Mouse (Mus musculus): Measurements from ENCODE around the gene Pole4. TPM values are rescaled to one million over a fixed set of nuclear protein-coding genes. Genes with fewer than 3 reads are reported as not detected.
A peak's percentile ranks its signal among the peaks of the same experiment; 100 is the strongest.
"Not testable (repeated sequence)": the region's sequence is repeated elsewhere in the genome, so short reads cannot be mapped to it uniquely, and the experiment has no call there.

Pole4 gene
- polyA plus RNA-seq, 1 experiment, result 23.6 TPM

DNA sequence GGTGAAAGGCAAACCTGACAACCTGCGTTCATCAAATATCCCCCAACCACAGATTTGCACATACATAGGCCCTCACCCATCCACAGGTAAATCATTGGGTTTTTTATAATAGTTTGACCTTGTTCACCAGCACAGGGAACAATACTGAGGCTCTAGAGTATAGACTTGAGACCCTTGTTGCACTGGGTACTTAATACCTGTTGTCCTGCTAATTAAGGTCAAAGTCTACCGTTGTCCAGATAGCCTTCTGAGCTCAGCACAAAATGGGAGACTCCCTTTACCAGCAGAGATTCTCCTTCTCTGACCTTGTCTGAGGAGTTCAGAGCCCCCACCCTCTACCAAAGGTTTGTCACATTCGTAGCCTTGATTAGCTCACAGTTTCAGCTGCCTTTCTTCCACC, 1.5 kb downstream of the Pole4 start:
- DNase-seq (ENCODE audit: low read depth in 1 of 2, low spot score in 2 of 2), result no peak
- TF ChIP-seq CTCF (IDR thresholded peaks at IDR 0.05; ENCODE audit: extremely low read depth, insufficient read depth, insufficient read length, insufficient replicate concordance), result no peak
- TF ChIP-seq POLR2A (IDR thresholded peaks at IDR 0.05; ENCODE audit: low read depth, low read length), result no peak
- no peaks in the 10 kb centered on the region for H3K4me1 ChIP-seq (ENCODE audit: control insufficient read depth, insufficient read depth, insufficient read length)

DNA sequence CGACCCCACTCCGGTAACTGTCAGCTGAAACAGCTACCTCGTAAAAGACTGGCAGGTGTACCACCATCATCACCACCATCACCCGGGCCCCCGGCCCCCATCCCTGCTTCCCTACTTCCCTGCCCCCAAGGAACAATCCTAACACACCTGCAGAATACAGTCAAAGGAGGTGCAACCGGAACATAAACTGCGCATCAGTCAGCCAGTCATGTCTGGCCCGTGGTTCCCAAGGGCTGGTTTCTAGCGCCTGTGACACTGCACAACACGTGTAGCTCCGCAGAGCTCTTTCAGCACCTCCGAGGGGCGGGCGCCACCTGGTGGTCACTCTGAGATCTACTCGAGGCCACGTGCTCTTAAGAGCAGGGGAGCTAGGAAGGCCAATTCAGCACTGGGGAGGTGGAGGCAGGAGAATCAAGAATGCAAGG, 2.6 kb downstream of the Pole4 start:
- no peaks in the 10 kb centered on the region for H3K4me1 ChIP-seq (ENCODE audit: control insufficient read depth, insufficient read depth, insufficient read length)
- H3K27me3 ChIP-seq (ENCODE audit: control insufficient read depth, insufficient read depth, low read length), result no peaks in the 10 kb centered on the region
- DNase-seq (ENCODE audit: low read depth in 1 of 2, low spot score in 2 of 2), result peak; percentile 51 to 83
- peak; percentile 98 for TF ChIP-seq CTCF (IDR thresholded peaks at IDR 0.05; ENCODE audit: extremely low read depth, insufficient read depth, insufficient read length, insufficient replicate concordance)
- TF ChIP-seq POLR2A (IDR thresholded peaks at IDR 0.05; ENCODE audit: low read depth, low read length), result no peak
- no peaks in the 10 kb centered on the region for H3K36me3 ChIP-seq (ENCODE audit: control insufficient read depth, insufficient read depth, low read length)
- no peak overlapping the region for H3K27ac ChIP-seq (ENCODE audit: insufficient read depth, low read length)
- 28% methylated on average over 16 of the region's 16 CpGs for WGBS
- no peak overlapping the region for H3K4me3 ChIP-seq (ENCODE audit: extremely low read depth, insufficient read depth, insufficient read length)

More for the DNA sequence above, 1.5 kb downstream of the Pole4 start:
- 94% methylated on average over 3 of the region's 3 CpGs for WGBS
- Histone ChIP-seq H3K27ac (ENCODE audit: insufficient read depth, low read length) (no peak overlapping the region), H3K4me3 (ENCODE audit: extremely low read depth, insufficient read depth, insufficient read length) (no peak overlapping the region), H3K27me3 (ENCODE audit: control insufficient read depth, insufficient read depth, low read length) (no peaks in the 10 kb centered on the region), H3K36me3 (ENCODE audit: control insufficient read depth, insufficient read depth, low read length) (no peaks in the 10 kb centered on the region)

DNA sequence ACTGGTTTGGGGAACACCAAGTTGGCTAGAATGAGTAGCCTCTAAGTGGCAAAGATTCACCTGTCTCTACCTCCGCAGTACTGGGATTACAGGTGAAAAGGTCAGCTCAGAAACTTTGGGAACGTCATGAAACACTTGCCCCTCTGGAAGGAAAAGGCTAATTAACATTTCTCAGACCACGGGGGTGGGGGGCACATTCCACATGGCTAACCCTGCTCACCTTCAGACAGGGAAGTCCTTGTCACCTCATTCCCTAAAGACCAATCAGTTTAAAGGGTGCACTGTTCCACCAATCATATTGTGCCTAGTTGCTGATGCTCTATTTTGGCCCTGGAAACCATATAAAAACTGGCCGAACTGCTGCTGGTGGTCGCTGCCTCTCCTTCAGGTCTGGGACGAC, 3.9 kb downstream of the Pole4 start:
- H3K36me3 ChIP-seq (ENCODE audit: control insufficient read depth, insufficient read depth, low read length), result no peaks in the 10 kb centered on the region
- H3K4me1 ChIP-seq (ENCODE audit: control insufficient read depth, insufficient read depth, insufficient read length), result no peaks in the 10 kb centered on the region
- H3K4me3 ChIP-seq (ENCODE audit: extremely low read depth, insufficient read depth, insufficient read length), result no peak overlapping the region
- no peak overlapping the region for H3K27ac ChIP-seq (ENCODE audit: insufficient read depth, low read length)
- no peaks in the 10 kb centered on the region for H3K27me3 ChIP-seq (ENCODE audit: control insufficient read depth, insufficient read depth, low read length)
- no peak for TF ChIP-seq POLR2A (IDR thresholded peaks at IDR 0.05; ENCODE audit: low read depth, low read length)
- no peak for TF ChIP-seq CTCF (IDR thresholded peaks at IDR 0.05; ENCODE audit: extremely low read depth, insufficient read depth, insufficient read length, insufficient replicate concordance)
- DNase-seq (ENCODE audit: low read depth in 1 of 2, low spot score in 2 of 2), result no peak
- WGBS, result 77% methylated on average over 6 of the region's 6 CpGs

DNA sequence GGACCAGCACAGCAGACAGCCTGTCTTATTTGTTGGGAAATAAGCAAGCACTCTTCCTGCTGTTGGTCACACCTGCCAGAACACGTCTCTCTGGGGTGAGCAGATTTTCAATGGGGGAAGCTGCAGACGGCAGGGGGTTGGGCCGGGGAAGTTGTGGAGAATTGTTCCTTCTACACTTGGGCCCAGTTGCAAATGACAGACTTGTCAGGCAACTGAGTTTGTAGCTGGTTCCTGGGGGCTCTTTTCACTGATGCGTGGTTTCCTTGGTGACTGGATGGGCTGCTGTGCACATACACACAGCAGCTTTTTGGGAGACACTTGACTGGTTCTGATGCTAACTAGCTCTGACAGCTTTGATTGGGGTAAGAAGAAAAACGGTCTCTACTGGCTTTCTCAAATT, 5.3 kb downstream of the Pole4 start:
- Histone ChIP-seq H3K27me3 (ENCODE audit: control insufficient read depth, insufficient read depth, low read length) (no peaks in the 10 kb centered on the region), H3K36me3 (ENCODE audit: control insufficient read depth, insufficient read depth, low read length) (no peaks in the 10 kb centered on the region), H3K4me3 (ENCODE audit: extremely low read depth, insufficient read depth, insufficient read length) (no peak overlapping the region), H3K27ac (ENCODE audit: insufficient read depth, low read length) (no peak overlapping the region), H3K4me1 (ENCODE audit: control insufficient read depth, insufficient read depth, insufficient read length) (no peaks in the 10 kb centered on the region)
- no peak for DNase-seq (ENCODE audit: low read depth in 1 of 2, low spot score in 2 of 2)
- no peak for TF ChIP-seq POLR2A (IDR thresholded peaks at IDR 0.05; ENCODE audit: low read depth, low read length)
- TF ChIP-seq CTCF (IDR thresholded peaks at IDR 0.05; ENCODE audit: extremely low read depth, insufficient read depth, insufficient read length, insufficient replicate concordance), result no peak
- WGBS, result 22% methylated on average over 5 of the region's 5 CpGs

DNA sequence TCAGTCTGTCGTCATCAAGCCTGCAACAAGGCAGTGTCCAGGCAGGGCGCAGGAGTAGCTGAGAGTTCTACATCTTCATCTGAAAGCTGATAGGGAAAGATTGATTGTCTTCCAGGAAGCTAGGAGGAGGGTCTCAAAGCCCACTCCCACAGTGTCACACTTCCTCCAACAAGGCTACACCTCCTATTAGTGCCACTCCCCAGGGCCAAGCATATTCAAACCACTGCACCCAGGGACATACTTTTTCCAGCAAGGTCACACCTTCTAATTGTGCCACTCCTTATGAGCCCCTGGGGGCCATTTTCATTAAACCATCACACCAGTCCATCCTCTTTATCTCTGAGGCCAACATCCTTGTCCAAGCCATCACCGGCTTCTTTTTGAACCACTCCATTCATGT, 8.4 kb downstream of the Pole4 start:
- Histone ChIP-seq H3K27ac (ENCODE audit: insufficient read depth, low read length) (no peak overlapping the region), H3K4me3 (ENCODE audit: extremely low read depth, insufficient read depth, insufficient read length) (no peak overlapping the region), H3K27me3 (ENCODE audit: control insufficient read depth, insufficient read depth, low read length) (no peaks in the 10 kb centered on the region), H3K36me3 (ENCODE audit: control insufficient read depth, insufficient read depth, low read length) (no peaks in the 10 kb centered on the region), H3K4me1 (ENCODE audit: control insufficient read depth, insufficient read depth, insufficient read length) (no peaks in the 10 kb centered on the region)
- WGBS, result 89% methylated on average over 3 of the region's 3 CpGs
- no peak for DNase-seq (ENCODE audit: low read depth in 1 of 2, low spot score in 2 of 2)
- TF ChIP-seq CTCF (IDR thresholded peaks at IDR 0.05; ENCODE audit: extremely low read depth, insufficient read depth, insufficient read length, insufficient replicate concordance), result no peak
- no peak for TF ChIP-seq POLR2A (IDR thresholded peaks at IDR 0.05; ENCODE audit: low read depth, low read length)

DNA sequence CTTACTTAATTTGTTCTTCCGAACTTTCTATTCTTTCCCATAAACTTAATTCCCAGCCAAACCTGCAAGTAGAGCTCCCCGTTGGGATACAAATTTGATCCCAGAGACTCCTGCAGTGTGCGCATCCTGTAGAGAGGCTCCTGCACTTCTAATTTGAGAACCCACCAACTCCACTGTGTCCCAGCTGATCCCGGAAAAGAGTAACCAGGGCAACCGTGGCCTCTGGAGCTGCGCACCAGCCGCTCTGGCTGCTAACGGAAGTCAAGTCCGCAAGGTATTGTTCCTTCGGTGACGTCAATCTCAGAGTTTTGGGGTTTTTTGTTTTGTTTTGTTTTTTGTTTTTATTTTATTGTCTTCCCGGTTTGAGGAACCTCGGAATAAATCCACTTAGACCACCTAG, 10.5 kb downstream of the Pole4 start:
- Histone ChIP-seq H3K36me3 (ENCODE audit: control insufficient read depth, insufficient read depth, low read length) (no peaks in the 10 kb centered on the region), H3K4me3 (ENCODE audit: extremely low read depth, insufficient read depth, insufficient read length) (no peak overlapping the region), H3K4me1 (ENCODE audit: control insufficient read depth, insufficient read depth, insufficient read length) (no peaks in the 10 kb centered on the region), H3K27me3 (ENCODE audit: control insufficient read depth, insufficient read depth, low read length) (no peaks in the 10 kb centered on the region), H3K27ac (ENCODE audit: insufficient read depth, low read length) (no peak overlapping the region)
- WGBS, result 69% methylated on average over 13 of the region's 13 CpGs
- no peak for DNase-seq (ENCODE audit: low read depth in 1 of 2, low spot score in 2 of 2)
- no peak for TF ChIP-seq POLR2A (IDR thresholded peaks at IDR 0.05; ENCODE audit: low read depth, low read length)
- no peak for TF ChIP-seq CTCF (IDR thresholded peaks at IDR 0.05; ENCODE audit: extremely low read depth, insufficient read depth, insufficient read length, insufficient replicate concordance)

DNA sequence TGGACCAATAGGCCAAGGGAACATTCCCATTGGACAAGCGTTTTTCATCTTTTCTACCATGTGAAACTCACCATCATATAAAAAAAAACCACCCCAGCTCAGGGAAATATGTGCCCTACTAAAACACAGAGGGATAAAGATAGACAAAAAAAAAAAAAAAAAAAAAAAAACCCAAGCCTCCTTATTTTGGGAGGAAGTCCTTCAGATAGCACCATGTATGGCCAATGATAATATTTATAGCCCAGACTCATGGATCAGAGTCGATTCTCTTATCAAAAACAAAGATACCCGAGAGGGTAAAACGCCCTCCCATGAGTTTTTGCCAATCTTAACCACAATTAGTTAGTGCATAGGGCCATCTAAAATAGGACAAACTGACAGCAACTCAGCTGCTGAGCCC, 15.7 kb downstream of the Pole4 start:
- H3K27me3 ChIP-seq (ENCODE audit: control insufficient read depth, insufficient read depth, low read length), result no peaks in the 10 kb centered on the region
- no peaks in the 10 kb centered on the region for H3K4me1 ChIP-seq (ENCODE audit: control insufficient read depth, insufficient read depth, insufficient read length)
- no peak for DNase-seq (ENCODE audit: low read depth in 1 of 2, low spot score in 2 of 2)
- H3K4me3 ChIP-seq (ENCODE audit: extremely low read depth, insufficient read depth, insufficient read length), result no peak overlapping the region
- 82% methylated on average over 4 of the region's 4 CpGs for WGBS
- no peaks in the 10 kb centered on the region for H3K36me3 ChIP-seq (ENCODE audit: control insufficient read depth, insufficient read depth, low read length)
- no peak overlapping the region for H3K27ac ChIP-seq (ENCODE audit: insufficient read depth, low read length)
- no peak for TF ChIP-seq CTCF (IDR thresholded peaks at IDR 0.05; ENCODE audit: extremely low read depth, insufficient read depth, insufficient read length, insufficient replicate concordance)
- no peak for TF ChIP-seq POLR2A (IDR thresholded peaks at IDR 0.05; ENCODE audit: low read depth, low read length)

DNA sequence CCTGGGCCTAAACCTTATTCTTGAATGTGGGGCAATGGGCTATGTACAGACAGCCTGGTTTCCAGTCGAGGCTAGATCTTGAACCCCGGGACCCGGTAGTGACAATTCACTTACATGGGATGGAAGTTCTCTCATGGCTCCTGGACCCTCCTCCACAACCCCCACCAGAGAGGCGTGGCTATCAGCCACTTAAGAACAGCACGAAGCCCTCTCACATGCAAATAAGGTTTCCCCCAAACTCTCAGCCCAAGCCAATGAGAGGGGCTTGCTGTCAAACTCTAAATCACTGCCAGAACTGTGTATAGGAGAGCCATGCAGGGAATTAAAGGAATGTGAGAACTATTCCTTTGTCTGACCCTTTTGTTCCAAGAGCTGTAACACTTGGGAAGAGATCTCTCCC, 16.6 kb downstream of the Pole4 start:
- not testable (repeated sequence) for H3K36me3 ChIP-seq (ENCODE audit: control insufficient read depth, insufficient read depth, low read length); H3K27ac ChIP-seq (ENCODE audit: insufficient read depth, low read length); H3K4me3 ChIP-seq (ENCODE audit: extremely low read depth, insufficient read depth, insufficient read length); H3K27me3 ChIP-seq (ENCODE audit: control insufficient read depth, insufficient read depth, low read length); H3K4me1 ChIP-seq (ENCODE audit: control insufficient read depth, insufficient read depth, insufficient read length); DNase-seq (ENCODE audit: low read depth in 1 of 2, low spot score in 2 of 2)
- 92% methylated on average over 5 of the region's 5 CpGs for WGBS
